Mouse (Mus musculus): ENCODE measurements around the gene Taf5l.
"Not testable (repeated sequence)": the region's sequence is repeated elsewhere in the genome, so short reads cannot be mapped to it uniquely, and the experiment has no call there.

The Taf5l gene

GRCm38 (mm10) chr8:124014751-124015150 lies 6.4 kb downstream of the Taf5l start:
- CTCF ChIA-PET: no interaction called here

DNA sequence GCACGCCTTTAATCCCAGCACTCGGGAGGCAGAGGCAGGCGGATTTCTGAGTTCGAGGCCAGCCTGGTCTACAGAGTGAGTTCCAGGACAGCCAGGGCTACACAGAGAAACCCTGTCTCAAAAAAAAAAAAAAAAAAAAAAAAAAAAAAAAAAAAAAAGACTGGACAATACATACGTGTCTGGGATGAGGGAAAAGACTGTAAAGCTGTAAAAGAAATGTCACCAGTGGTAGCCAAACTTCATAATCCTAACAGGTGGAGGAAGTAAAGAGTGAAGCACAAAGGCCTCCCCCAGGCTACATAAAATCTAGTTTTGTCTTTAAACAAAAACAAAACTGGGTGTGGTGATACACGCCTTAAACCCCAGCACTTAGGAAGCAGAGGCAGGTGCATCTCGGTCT lies 6.9 kb downstream of the Taf5l start:
- CTCF ChIA-PET: not testable (repeated sequence)

- CTCF ChIA-PET: no interaction called here
These were observed 9.1 kb downstream of the Taf5l start for GRCm38 (mm10) chr8:124011989-124012586.

DNA sequence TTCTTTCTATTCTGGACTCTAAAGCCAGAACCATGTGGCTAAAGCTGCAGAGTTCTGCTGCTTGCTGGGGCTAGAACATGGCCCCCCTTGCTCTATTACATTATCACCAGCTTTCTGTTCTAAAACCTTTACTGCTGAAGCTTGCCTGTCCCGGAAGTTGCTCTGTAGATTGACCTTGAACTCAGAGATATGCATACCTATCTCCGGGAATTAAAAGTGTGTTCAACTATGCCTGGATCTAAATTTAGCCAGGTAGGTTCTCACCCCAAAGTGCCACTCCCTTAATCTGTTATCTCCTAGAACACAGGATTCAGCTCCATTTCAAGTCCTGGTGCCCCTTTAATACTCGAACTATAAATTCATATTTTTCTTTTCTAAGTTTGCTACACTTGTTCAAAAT lies 9.6 kb downstream of the Taf5l start:
- CTCF ChIA-PET: no interaction called here

DNA sequence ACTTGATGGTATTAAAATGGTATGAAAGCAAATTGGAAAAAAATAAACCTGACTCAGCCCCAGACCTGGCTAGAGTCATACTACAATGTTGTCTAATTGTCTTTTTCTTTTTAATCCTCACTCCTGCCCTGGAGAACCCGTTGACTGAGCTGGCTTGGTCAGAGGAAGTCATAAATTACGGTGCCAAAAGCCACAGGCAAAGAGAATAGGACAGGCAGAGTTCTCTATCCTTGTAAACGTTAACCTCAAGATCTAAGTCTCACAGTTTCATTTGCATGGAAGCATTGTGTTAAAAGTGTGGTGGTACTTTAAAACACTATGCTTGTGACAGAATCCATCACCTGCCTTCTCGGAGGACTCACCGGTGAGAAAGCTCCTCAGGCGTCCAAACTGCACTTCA lies 13.4 kb downstream of the Taf5l start:
- CTCF ChIA-PET: no interaction called here

GRCm38 (mm10) chr8:124002546-124003108 lies 18.6 kb downstream of the Taf5l start:
- CTCF ChIA-PET: no interaction called here

DNA sequence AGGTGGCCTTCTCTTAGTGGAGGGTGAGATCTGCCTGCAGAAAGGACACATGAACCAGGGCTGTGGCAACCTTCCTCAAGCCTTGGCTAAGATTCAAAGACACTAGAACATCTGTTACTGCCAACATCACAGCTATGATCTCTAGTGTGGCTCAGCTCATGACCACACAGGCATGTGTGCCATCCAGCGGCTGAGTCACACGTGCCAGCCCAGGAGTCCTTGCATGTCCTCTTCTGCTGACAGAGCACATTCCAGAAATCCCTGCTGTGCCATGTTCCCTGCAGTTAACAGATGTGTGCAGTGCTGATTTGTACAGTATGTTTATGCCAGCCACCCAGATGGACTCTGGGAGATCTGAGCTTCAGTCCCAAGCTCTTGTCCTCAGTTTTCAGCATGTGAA lies 21.6 kb downstream of the Taf5l start:
- CTCF ChIA-PET: interaction anchor here (0.6 kb wide), 1 partner anchor 726 kb away, joined by 8 read pairs; no protein-coding TSS in a partner anchor

DNA sequence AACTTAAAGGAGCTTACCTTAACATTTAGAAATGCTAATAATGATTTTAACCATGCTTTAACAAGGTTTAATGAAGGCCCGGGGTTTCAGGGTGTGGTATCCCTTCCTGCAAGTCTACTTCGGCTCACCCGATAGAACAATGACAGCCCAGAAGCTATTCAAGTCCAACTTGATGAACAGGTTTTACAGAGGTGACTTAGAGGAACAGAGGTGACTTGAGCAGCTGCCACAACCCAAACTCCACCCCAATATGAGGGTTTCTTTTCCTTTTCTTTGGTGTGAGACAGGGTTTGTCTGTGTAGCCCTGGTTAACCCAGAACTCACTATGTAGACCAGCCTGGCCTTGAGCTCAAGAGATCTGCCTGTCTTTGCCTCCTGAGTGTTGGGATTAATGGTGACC lies 27.2 kb downstream of the Taf5l start:
- CTCF ChIA-PET: no interaction called here

DNA sequence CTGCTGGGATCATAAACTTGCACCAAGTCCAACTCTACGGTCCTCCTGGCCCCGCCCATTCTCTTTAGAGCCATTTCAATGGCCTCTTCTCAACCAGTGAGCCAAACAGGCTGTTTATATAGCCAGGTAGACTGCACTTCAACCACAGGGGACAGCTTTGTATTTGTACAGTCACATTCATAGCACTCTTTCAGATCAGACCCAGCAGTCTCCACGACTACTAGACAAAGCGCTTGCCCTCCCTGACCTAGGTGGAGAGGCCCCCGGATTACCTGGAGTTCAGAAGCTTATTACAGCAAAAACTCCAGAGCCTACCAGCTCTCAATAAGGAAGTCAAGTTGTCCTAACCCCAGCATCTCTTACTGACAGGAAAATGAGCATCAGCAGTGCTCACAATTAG lies 27.6 kb downstream of the Taf5l start:
- CTCF ChIA-PET: no interaction called here

GRCm38 (mm10) chr8:123992587-123992986 lies 28.6 kb downstream of the Taf5l start:
- CTCF ChIA-PET: interaction anchor here (0.6 kb wide), 1 partner anchor 225 kb away, joined by 3 read pairs; no protein-coding TSS in a partner anchor

- CTCF ChIA-PET: interaction anchor here (0.7 kb wide), 1 partner anchor 63 kb away, joined by 5 read pairs; no protein-coding TSS in a partner anchor
These were observed 30.7 kb downstream of the Taf5l start for GRCm38 (mm10) chr8:123990277-123991049.

- CTCF ChIA-PET: no interaction called here
These were observed 32.1 kb downstream of the Taf5l start for GRCm38 (mm10) chr8:123989128-123989527.

- CTCF ChIA-PET: no interaction called here
These were observed 32.6 kb downstream of the Taf5l start for GRCm38 (mm10) chr8:123988605-123989038.

- CTCF ChIA-PET: interaction anchor here (0.6 to 0.7 kb wide), 2 partner anchors 56 to 462 kb away, joined by 5 to 7 read pairs; no protein-coding TSS in a partner anchor
These were observed 38.3 kb downstream of the Taf5l start, which contains the start of gene Abcb10 for GRCm38 (mm10) chr8:123982826-123983400. Gene Abcb10 (minus strand): TSS chr8:123983122.

GRCm38 (mm10) chr8:123982291-123982793 lies 38.9 kb downstream of the Taf5l start:
- CTCF ChIA-PET: interaction anchor here (0.6 kb wide), 1 partner anchor 462 kb away, joined by 5 read pairs; no protein-coding TSS in a partner anchor

DNA sequence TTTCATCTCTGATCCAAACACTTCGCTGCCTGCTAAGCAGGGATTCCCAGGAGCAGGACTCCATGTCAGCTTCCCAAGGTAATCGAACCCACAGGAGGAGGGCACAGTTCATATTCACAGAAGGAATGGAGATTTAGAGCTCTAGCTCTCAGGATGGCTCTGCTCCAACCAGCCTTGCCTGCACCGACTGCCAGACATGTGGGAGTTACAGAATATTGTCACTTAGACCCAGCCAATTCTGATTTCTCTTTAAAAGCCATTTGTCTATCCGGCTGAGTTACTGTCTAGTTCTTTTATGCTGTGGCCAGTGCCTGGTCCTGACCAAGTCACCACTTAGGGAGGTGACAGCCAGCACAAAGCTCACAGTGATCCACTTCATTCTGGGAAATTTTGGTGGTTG lies 39.5 kb downstream of the Taf5l start:
- CTCF ChIA-PET: interaction anchor here (0.6 kb wide), 1 partner anchor 310 kb away, joined by 3 read pairs; no protein-coding TSS in a partner anchor

DNA sequence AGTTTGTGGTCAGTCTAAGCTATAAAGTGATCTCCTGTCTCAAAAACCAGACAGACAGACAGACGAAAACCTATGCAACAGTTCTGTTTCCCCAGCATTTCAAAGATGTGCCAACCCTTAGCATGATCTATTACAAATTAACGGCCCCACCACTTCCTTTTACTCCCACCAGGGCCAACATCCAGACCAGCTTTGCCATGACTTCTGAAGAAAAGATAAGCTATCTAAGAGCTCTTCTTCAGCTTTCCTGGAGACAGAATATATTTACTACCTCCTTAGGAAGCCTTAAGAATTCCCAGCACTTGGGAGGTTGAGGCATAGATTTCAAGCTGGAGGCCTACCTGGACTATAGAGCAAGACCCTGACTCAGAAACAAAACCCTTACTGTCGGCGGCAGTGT lies 41.0 kb downstream of the Taf5l start:
- CTCF ChIA-PET: no interaction called here

- CTCF ChIA-PET: no interaction called here
These were observed 42.3 kb downstream of the Taf5l start for GRCm38 (mm10) chr8:123978926-123979325.

- CTCF ChIA-PET: no interaction called here
These were observed 42.9 kb downstream of the Taf5l start for GRCm38 (mm10) chr8:123978166-123978838.

- CTCF ChIA-PET: no interaction called here
These were observed 43.7 kb downstream of the Taf5l start for GRCm38 (mm10) chr8:123977499-123977898.

- CTCF ChIA-PET: interaction anchor here (0.6 kb wide), 1 partner anchor 9 kb away, joined by 3 read pairs; no protein-coding TSS in a partner anchor
These were observed 47.7 kb downstream of the Taf5l start for GRCm38 (mm10) chr8:123973495-123973894.

Measured in spleen, embryonic (tissue).